Mouse (Mus musculus): ENCODE measurements around the gene Irs1. TPM values are rescaled to one million over a fixed set of nuclear protein-coding genes. Genes with fewer than 3 reads are reported as not detected.

Irs1 gene
- polyA plus RNA-seq, 1 experiment from 2014 or later: 3.8 TPM

Other genes with a start within 250 kb of the Irs1 start
- 7.7 and 12.5 TPM in 2 replicates for gene Gm9747, start 58.3 kb downstream of the Irs1 start, polyA plus RNA-seq (2014; fragmentation: Nextera tagmentation; extraction: Ambion mirVana)
- 6.7 and 7.0 TPM in 2 replicates for gene Rhbdd1, start 25.0 kb upstream of the Irs1 start, polyA plus RNA-seq (2014; fragmentation: Nextera tagmentation; extraction: Ambion mirVana)

Data from kidney, embryonic 14.5 days (tissue).